Mouse (Mus musculus) MN1 (cell line): Measurements from ENCODE around the gene Zfp937.
"Not testable (repeated sequence)": the region's sequence is repeated elsewhere in the genome, so short reads cannot be mapped to it uniquely, and the experiment has no call there.

Experiments
- DNase-seq: peaks from one replicate; pipeline ENCODE4 v3.0.0-alpha.2; 2016; ENCODE audit warnings: low spot score

Zfp937 gene

DNA sequence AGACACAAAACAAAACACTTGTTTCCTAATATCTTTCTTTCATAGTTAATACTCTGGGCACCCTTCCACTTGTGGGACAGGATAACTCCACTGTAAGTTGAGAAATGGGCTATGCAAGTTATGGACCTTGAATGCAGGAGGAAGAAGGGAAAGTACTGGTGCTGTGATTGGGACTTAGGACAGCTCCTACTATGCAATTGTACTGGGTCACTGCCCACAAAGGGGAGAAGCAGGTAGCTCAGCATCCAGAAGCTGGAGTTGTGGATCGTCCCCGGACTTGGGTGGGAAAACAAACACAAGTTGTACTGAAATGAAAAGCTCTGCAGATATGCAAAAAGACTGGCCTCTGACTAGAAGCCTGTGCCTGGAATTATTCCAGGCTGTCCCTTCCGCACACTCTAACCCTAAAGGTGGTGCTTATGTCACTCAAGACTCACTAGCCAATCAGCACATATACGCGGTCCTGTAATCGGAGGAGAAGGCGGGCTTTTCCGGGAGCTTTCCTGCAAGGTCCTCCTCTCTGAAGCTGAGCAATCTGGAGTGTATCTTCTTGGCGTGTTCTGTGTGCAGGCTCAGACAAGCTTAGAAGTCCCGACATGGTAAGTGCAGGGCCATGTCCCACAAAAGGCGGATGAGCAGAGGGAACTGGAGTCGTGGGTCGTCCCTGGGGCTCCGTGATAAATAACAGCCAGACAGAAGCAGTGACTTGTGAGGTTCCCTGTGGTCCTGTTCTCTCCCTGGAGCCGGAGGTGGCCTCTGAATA, at the start of gene Zfp937:
Gene Zfp937 (plus strand): TSS at position 474 of the 763 bp plus-strand sequence.
- peak; percentile 65 for DNase-seq

- DNase-seq: no peak
Observed at GRCm38 (mm10) chr2:150173833-150174232, 44.0 kb upstream of the Zfp937 start.

DNA sequence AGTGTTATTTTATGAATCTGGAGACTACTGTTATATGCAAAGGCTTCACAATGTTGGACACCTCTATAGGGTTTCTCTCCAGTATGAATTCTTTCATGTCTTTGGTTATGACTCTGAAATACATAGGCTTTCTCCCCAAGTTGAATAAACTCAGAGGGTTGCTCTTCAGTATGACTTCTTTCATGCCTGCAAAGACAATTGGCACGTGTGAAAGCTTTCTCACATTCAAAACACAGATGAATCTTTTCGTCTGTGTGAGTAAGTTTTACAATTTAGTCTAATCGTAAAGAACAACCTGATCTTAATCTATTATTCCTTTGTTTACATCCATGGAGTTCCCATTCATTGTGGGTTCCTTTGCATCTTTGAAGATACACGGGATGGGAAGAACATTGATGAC, 38.3 kb upstream of the Zfp937 start, which contains the start of gene Gm10770:
Gene Gm10770 (minus strand): TSS at position 101 of the 400 bp plus-strand sequence.
- DNase-seq: not testable (repeated sequence)

DNA sequence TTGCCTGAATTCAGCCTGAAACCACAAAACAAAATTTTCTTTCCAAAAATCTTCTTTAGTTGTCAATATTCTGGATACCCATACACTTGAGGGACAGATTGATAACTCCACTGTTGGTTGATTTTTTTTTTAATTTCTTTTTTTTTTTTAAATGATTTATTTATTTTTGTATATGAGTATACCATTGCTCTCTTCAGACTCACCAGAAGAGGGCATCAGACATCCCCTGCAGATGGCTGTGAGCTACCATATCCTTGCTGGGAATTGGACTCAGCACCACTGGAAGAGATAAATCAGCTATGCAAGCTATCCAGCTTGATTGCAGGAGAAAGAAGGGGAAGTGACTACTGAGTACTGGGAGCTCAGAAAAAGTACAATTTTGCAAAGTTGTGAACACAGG, 36.8 kb upstream of the Zfp937 start:
- peak; percentile 51 for DNase-seq

DNA sequence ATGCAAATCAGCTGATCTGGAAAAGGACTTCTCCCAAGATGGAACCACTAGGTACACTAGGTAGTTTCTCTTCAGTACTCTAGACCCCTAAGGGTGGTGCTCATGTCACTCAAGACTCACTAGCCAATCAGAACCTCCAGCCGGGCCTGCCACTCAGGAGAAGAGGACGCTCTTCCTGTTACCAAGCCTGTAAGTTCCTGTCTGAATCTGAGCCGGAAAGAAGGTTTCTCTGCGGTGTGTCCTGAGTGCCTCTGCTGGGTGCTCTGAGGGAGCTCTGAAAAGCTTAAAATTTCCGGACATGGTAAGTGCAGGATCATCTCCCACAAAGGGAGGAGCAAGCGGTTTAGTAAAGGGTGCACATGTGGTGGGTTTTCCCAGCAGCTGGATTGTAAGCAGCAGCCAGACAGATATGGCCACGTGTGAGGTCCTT, 36.3 kb upstream of the Zfp937 start, which contains the start of gene Gm14139:
Gene Gm14139 (plus strand): TSS at position 186 of the 430 bp plus-strand sequence.
- peak; percentile 81 for DNase-seq

GRCm38 (mm10) chr2:150218363-150218725, 471 bp downstream of the Zfp937 start:
- DNase-seq: not testable (repeated sequence)

DNA sequence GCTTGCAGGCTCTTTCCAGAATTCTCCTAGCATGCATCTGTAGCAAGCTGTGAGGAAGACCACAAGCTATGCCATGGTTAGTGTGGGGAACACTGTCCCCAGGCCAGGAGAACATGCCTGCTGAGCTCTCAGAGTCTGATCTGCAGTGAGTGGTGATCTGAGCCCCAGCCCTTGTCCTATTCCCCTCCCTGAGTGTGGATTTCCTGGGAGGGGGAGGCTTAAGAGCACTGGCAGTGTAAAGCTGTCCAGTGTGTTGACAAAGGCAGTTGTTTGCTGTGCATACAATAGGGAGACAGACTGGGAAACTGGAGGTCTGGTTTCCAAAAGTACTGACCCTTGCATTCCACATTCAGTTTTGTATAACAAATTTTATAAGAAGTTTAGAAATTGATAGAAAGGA, 5.4 kb downstream of the Zfp937 start:
- DNase-seq: not testable (repeated sequence)

DNA sequence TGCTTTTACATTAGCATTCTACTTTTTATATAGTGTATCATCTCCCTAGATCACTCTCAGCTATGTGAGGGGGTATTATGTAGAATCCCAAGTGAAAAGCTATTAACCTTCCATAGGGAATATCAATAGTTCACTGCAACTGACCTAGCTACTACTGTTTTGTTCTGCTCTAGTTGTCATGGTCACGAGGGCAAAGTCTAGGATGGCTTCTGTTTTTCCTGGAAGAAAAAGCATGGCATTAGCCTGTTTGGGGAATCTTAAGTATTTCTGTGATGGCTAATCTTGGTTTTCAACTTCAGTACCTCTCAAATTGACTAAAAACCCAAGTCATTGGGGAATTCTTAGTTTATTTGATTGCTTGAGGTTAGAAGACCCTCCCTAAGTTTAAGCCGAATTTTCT, 25.3 kb downstream of the Zfp937 start:
- DNase-seq: no peak

DNA sequence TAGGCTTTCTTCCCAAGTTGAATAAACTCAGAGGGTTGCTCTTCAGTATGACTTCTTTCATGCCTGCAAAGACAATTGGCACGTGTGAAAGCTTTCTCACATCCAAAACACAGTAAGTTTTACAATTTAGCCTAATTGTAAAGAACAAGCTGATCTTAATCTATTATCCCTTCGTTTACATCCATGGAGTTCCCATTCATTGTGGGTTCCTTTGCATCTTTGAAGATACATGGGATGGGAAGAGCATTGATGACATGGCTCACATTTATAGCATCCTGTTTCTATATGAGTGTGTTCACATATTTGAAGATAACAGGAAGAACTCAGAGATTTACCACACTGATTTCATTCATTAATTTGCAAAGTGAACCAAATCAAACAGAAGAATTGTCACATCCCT, 37.6 kb downstream of the Zfp937 start, which contains the start of gene Gm21994:
Gene Gm21994 (minus strand): TSS at position 101 of the 400 bp plus-strand sequence.
- DNase-seq: not testable (repeated sequence)

DNA sequence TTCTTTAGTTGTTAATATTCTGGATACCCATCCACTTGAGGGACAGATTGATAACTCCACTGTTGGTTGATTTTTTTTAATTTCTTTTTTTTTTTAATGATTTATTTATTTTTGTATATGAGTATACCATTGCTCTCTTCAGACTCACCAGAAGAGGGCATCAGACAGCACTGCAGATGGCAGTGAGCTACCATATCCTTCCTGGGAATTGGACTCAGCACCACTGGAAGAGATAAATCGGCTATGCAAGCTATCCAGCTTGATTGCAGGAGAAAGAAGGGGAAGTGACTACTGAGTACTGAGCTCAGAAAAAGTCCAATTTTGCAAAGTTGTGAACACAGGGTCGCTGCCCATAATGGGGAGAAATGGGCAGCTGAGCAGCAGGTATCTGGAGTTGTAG, 39.0 kb downstream of the Zfp937 start:
- peak; percentile 22 for DNase-seq

DNA sequence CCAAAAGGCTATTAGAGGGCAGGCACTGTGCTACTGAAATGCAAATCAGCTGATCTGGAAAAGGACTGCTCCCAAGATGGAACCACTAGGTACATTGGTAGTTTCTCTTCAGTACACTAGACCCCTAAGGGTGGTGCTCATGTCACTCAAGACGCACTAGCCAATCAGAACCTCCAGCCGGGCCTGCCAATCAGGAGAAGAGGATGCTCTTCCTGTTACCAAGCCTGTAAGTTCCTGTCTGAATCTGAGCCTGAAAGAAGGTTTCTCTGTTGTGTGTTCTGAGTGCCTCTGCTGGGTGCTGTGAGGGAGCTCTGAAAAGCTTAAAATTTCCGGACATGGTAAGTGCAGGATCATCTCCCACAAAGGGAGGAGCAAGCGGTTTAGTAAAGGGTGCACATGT, 39.4 kb downstream of the Zfp937 start, which contains the start of gene Gm14124:
Gene Gm14124 (plus strand): TSS at position 227 of the 400 bp plus-strand sequence.
- peak; percentile 81 for DNase-seq
